Mouse (Mus musculus) myocyte (in vitro differentiated cells): ENCODE measurements around the gene Foxi1.
"Not testable (repeated sequence)": the region's sequence is repeated elsewhere in the genome, so short reads cannot be mapped to it uniquely, and the experiment has no call there.

Experiments used
- CEBPB ChIP-seq: IDR thresholded peaks from 2 replicates; pipeline ENCODE4 v1.6.1; 2011; ENCODE audit warnings: mild to moderate bottlenecking, moderate library complexity; ENCODE audit not compliant: poor library complexity, insufficient read depth, severe bottlenecking
- E2F4 ChIP-seq: IDR thresholded peaks from one replicate; pipeline ENCODE4 v1.6.1; 2011; ENCODE audit warnings: mild to moderate bottlenecking, control low read depth, moderate library complexity; ENCODE audit not compliant: insufficient read depth
- MAX ChIP-seq: IDR thresholded peaks from one replicate; pipeline ENCODE4 v1.6.1; 2011; ENCODE audit warnings: low read depth, mild to moderate bottlenecking, control low read depth
- MYOD1 ChIP-seq, 3 experiments: IDR thresholded peaks; one replicate each; pipeline ENCODE4 v1.6.1; 2011; ENCODE audit warnings: control low read depth in 2 of 3, low read depth in 2 of 3, mild to moderate bottlenecking in 2 of 3, moderate library complexity in 1 of 3; ENCODE audit not compliant: insufficient read length in 2 of 3, control insufficient read depth in 1 of 3
- MYOG ChIP-seq, 3 experiments: IDR thresholded peaks; one replicate each; pipeline ENCODE4 v1.6.1; 2011; ENCODE audit warnings: control low read depth in 2 of 3, low read depth in 2 of 3, mild to moderate bottlenecking in 2 of 3; ENCODE audit not compliant: insufficient read length in 2 of 3, control insufficient read depth in 1 of 3, insufficient read depth in 1 of 3
- POLR2A ChIP-seq: IDR thresholded peaks from one replicate; pipeline ENCODE4 v1.6.1; 2011; ENCODE audit warnings: low read depth, mild to moderate bottlenecking, control low read depth, moderate library complexity; ENCODE audit not compliant: insufficient read length
- POLR2AphosphoS2 ChIP-seq: IDR thresholded peaks from one replicate; pipeline ENCODE4 v1.6.1; 2011; ENCODE audit warnings: low read depth, control low read depth; ENCODE audit not compliant: insufficient read length
- REST ChIP-seq: IDR thresholded peaks from one replicate; pipeline ENCODE4 v1.6.1; 2011; ENCODE audit warnings: mild to moderate bottlenecking, control low read depth, moderate library complexity; ENCODE audit not compliant: insufficient read depth, insufficient read length
- SRF ChIP-seq: IDR thresholded peaks from one replicate; pipeline ENCODE4 v1.6.1; 2011; ENCODE audit warnings: low read depth; ENCODE audit not compliant: control insufficient read depth, insufficient read length
- TCF12 ChIP-seq: IDR thresholded peaks from one replicate; pipeline ENCODE4 v1.6.1; 2011; ENCODE audit warnings: mild to moderate bottlenecking, control low read depth; ENCODE audit not compliant: poor library complexity, insufficient read depth, severe bottlenecking
- TCF3 ChIP-seq: IDR thresholded peaks from one replicate; pipeline ENCODE4 v1.6.1; 2011; ENCODE audit warnings: low read depth, control low read depth; ENCODE audit not compliant: insufficient read length
- USF1 ChIP-seq: IDR thresholded peaks from one replicate; pipeline ENCODE4 v1.6.1; 2011; ENCODE audit warnings: low read depth, mild to moderate bottlenecking, control low read depth, moderate library complexity

DNA sequence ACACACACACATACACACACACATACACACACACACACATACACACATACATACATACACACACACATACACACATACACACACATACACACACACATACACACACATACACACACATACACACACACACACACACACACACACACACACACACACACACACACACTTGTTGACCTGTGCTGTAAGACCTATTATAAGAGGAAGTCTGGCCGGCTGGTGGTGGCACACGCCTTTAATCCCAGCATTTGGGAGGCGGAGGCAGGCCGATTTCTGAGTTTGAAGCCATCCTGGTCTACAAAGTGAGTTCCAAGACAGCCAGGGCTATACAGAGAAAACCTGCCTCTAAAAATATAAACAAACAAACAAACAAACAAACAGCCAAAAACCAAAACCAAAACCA, 12.7 kb upstream of the Foxi1 start:
- not testable (repeated sequence) for TF ChIP-seq MYOG (IDR thresholded peaks at IDR 0.05; ENCODE audit: control insufficient read depth in 1 of 3, insufficient read depth in 1 of 3, insufficient read length in 2 of 3, low read depth in 2 of 3); MAX; USF1; POLR2A; E2F4; TCF3; POLR2AphosphoS2; CEBPB; MYOD1 (IDR thresholded peaks at IDR 0.05; ENCODE audit: control insufficient read depth in 1 of 3, insufficient read length in 2 of 3, low read depth in 2 of 3); REST; TCF12; SRF
